Mouse (Mus musculus) liver, embryonic 13.5 days (tissue): ENCODE measurements around the gene Nptn. TPM values are rescaled to one million over a fixed set of nuclear protein-coding genes. Genes with fewer than 3 reads are reported as not detected.

Source experiments
- ATAC-seq: fragments of 200-750 bp; cut with Nextera tagmentation; 2 replicates; pipeline ENCODE4 v1.8.0; 2017; ENCODE audit warnings: low read depth, mild to moderate bottlenecking, moderate number of reproducible peaks, moderate library complexity
- DNase-seq: peaks from one replicate; pipeline ENCODE4 v3.0.0; 2022
- H3K27ac ChIP-seq: fragments of 300-500 bp; sonication (generic); 2 replicates; pipeline ENCODE4 v1.5.1; 2015; ENCODE audit warnings: moderate library complexity, mild to moderate bottlenecking, inconsistent platforms
- H3K27me3 ChIP-seq: fragments of 300-500 bp; sonication (generic); 2 replicates; pipeline ENCODE4 v1.6.1; 2015; ENCODE audit warnings: mild to moderate bottlenecking, inconsistent platforms
- H3K36me3 ChIP-seq: fragments of 300-500 bp; sonication (generic); 2 replicates; pipeline ENCODE4 v1.6.1; 2015; ENCODE audit warnings: mild to moderate bottlenecking, inconsistent platforms
- H3K4me1 ChIP-seq: fragments of 300-500 bp; sonication (generic); replicated peaks from 2 replicates; pipeline ENCODE4 v1.6.1; 2015; ENCODE audit warnings: inconsistent platforms
- H3K4me2 ChIP-seq: fragments of 300-500 bp; sonication (generic); 2 replicates; pipeline ENCODE4 v1.6.1; 2015; ENCODE audit warnings: inconsistent platforms, mild to moderate bottlenecking, moderate library complexity
- H3K4me3 ChIP-seq: fragments of 300-500 bp; sonication (generic); replicated peaks from 2 replicates; pipeline ENCODE4 v1.5.1; 2015; ENCODE audit warnings: mild to moderate bottlenecking, inconsistent platforms
- H3K9ac ChIP-seq: fragments of 300-500 bp; sonication (generic); 2 replicates; pipeline ENCODE4 v1.6.1; 2015; ENCODE audit warnings: mild to moderate bottlenecking, inconsistent platforms
- H3K9me3 ChIP-seq: fragments of 300-500 bp; sonication (generic); replicated peaks from 2 replicates; pipeline ENCODE4 v1.6.1; 2016; ENCODE audit warnings: inconsistent platforms
- WGBS: fragments of 180-500 bp; shearing (Covaris S2); methylation state at CpG from one replicate; pipeline ENCODE4 v1.1.7; 2015; ENCODE audit not compliant: insufficient replicate concordance; 5-methylcytosine and 5-hydroxymethylcytosine counted together
- polyA plus RNA-seq: library from polyadenylated mRNA; unstranded; fragments of >200 nt; fragmentation: Nextera tagmentation; extraction: Ambion mirVana; gene quantifications from 2 replicates; pipeline ENCODE4 v1.2.1, GENCODE M21; 2015

The Nptn gene
- polyA plus RNA-seq, 1 experiment from 2014 or later, result 98.0 TPM

- Histone ChIP-seq H3K4me3 (no peak overlapping the region), H3K9me3 (no peaks in the 10 kb centered on the region), H3K36me3 (no peaks in the 10 kb centered on the region), H3K4me1 (no peaks in the 10 kb centered on the region), H3K27me3 (0 out of 2 replicates have a peak, but pooled peaks cover 4% of the 10 kb centered on the region), H3K27ac (no peak overlapping the region), H3K9ac (no peak overlapping the region), H3K4me2 (no peak overlapping the region)
- no peak for ATAC-seq
- no peak for DNase-seq
- WGBS, result 90% methylated on average over 2 of the region's 2 CpGs
These were observed 116.4 kb downstream of the Nptn start for GRCm38 (mm10) chr9:58698486-58698885.

- H3K36me3 ChIP-seq, result no peaks in the 10 kb centered on the region
- DNase-seq, result no peak
- no peak for ATAC-seq
- no peak overlapping the region for H3K27ac ChIP-seq
- 0 out of 2 replicates have a peak, but pooled peaks cover 4% of the 10 kb centered on the region for H3K27me3 ChIP-seq
- no peak overlapping the region for H3K4me3 ChIP-seq
- H3K4me1 ChIP-seq, result no peaks in the 10 kb centered on the region
- no peaks in the 10 kb centered on the region for H3K9me3 ChIP-seq
- WGBS, result 75% methylated on average over 2 of the region's 2 CpGs
- no peak overlapping the region for H3K4me2 ChIP-seq
- H3K9ac ChIP-seq, result no peak overlapping the region
These were observed 119.7 kb downstream of the Nptn start for GRCm38 (mm10) chr9:58701751-58702150.

GRCm38 (mm10) chr9:58703766-58704165 is 121.7 kb downstream of the Nptn start:
- Histone ChIP-seq H3K4me2 (no peak overlapping the region), H3K27ac (no peak overlapping the region), H3K27me3 (0 out of 2 replicates have a peak, but pooled peaks cover 4% of the 10 kb centered on the region), H3K4me3 (no peak overlapping the region), H3K36me3 (no peaks in the 10 kb centered on the region), H3K9me3 (no peaks in the 10 kb centered on the region), H3K9ac (no peak overlapping the region), H3K4me1 (no peaks in the 10 kb centered on the region)
- no peak for ATAC-seq
- 76% methylated on average over 7 of the region's 7 CpGs for WGBS
- no peak for DNase-seq

GRCm38 (mm10) chr9:58706024-58706423 is 124.0 kb downstream of the Nptn start:
- H3K4me1 ChIP-seq, result no peaks in the 10 kb centered on the region
- ATAC-seq (no peak), DNase-seq (no peak)
- no peak overlapping the region for H3K4me3 ChIP-seq
- H3K9ac ChIP-seq, result no peak overlapping the region
- 71% methylated on average over 7 of the region's 7 CpGs for WGBS
- H3K36me3 ChIP-seq, result no peaks in the 10 kb centered on the region
- H3K27me3 ChIP-seq, result 0 out of 2 replicates have a peak, but pooled peaks cover under 1% of the 10 kb centered on the region
- no peak overlapping the region for H3K27ac ChIP-seq
- H3K9me3 ChIP-seq, result no peaks in the 10 kb centered on the region
- no peak overlapping the region for H3K4me2 ChIP-seq

Other genes starting within 250 kb of the Nptn start
- gene Tbc1d21, start 211.8 kb upstream of the Nptn start, polyA plus RNA-seq, result not detected in 2 replicates
- 0.10 TPM in 1 of 2 replicates, not detected in the other for gene Insyn1, start 93.6 kb upstream of the Nptn start, polyA plus RNA-seq
- gene Cd276, start 26.8 kb upstream of the Nptn start, polyA plus RNA-seq, result 1.9 and 2.3 TPM in 2 replicates
- 23.6 and 30.4 TPM in 2 replicates for gene Rec114, start 161.7 kb downstream of the Nptn start, polyA plus RNA-seq
- not detected in 2 replicates for gene Hcn4, start 241.2 kb downstream of the Nptn start, polyA plus RNA-seq